Mouse (Mus musculus) lung, embryonic 15.5 days (tissue): ENCODE results near the gene Mrpl34. TPM values are rescaled to one million over a fixed set of nuclear protein-coding genes. Genes with fewer than 3 reads are reported as not detected.

Source experiments
- ATAC-seq: fragments of 200-750 bp; cut with Nextera tagmentation; 2 replicates; pipeline ENCODE4 v1.8.0; 2017; ENCODE audit warnings: moderate number of reproducible peaks, borderline replicate concordance; ENCODE audit not compliant: low FRiP score, low TSS enrichment; ENCODE audit errors: extremely low read depth
- H3K27ac ChIP-seq: fragments of 300-500 bp; sonication (generic); 2 replicates; pipeline ENCODE4 v1.5.1; 2015; ENCODE audit warnings: moderate library complexity, mild to moderate bottlenecking, inconsistent platforms
- H3K27me3 ChIP-seq: fragments of 300-500 bp; sonication (generic); 2 replicates; pipeline ENCODE4 v1.6.1; 2015; ENCODE audit warnings: inconsistent platforms
- H3K36me3 ChIP-seq: fragments of 300-500 bp; sonication (generic); 2 replicates; pipeline ENCODE4 v1.6.1; 2015; ENCODE audit warnings: inconsistent platforms
- H3K4me1 ChIP-seq: fragments of 300-500 bp; sonication (generic); 2 replicates; pipeline ENCODE4 v1.6.1; 2015; ENCODE audit warnings: inconsistent platforms
- H3K4me2 ChIP-seq: fragments of 300-500 bp; sonication (generic); 2 replicates; pipeline ENCODE4 v1.6.1; 2015; ENCODE audit warnings: inconsistent platforms, mild to moderate bottlenecking, moderate library complexity
- H3K4me3 ChIP-seq: fragments of 300-500 bp; sonication (generic); 2 replicates; pipeline ENCODE4 v1.5.1; 2015; ENCODE audit warnings: mild to moderate bottlenecking, inconsistent platforms
- H3K9ac ChIP-seq: fragments of 300-500 bp; sonication (generic); 2 replicates; pipeline ENCODE4 v1.6.1; 2015; ENCODE audit warnings: inconsistent platforms
- H3K9me3 ChIP-seq: fragments of 300-500 bp; sonication (generic); 2 replicates; pipeline ENCODE4 v1.6.1; 2016; ENCODE audit warnings: inconsistent platforms
- WGBS: fragments of 180-500 bp; shearing (Covaris S2); methylation state at CpG from one replicate; pipeline ENCODE4 v1.1.7; 2015; 5-methylcytosine and 5-hydroxymethylcytosine counted together
- polyA plus RNA-seq: library from polyadenylated mRNA; unstranded; fragments of >200 nt; fragmentation: Nextera tagmentation; extraction: Ambion mirVana; gene quantifications from 2 replicates; pipeline ENCODE4 v1.2.1, GENCODE M21; 2015

Gene Mrpl34
- polyA plus RNA-seq, 1 experiment from 2014 or later = 130 TPM

DNA sequence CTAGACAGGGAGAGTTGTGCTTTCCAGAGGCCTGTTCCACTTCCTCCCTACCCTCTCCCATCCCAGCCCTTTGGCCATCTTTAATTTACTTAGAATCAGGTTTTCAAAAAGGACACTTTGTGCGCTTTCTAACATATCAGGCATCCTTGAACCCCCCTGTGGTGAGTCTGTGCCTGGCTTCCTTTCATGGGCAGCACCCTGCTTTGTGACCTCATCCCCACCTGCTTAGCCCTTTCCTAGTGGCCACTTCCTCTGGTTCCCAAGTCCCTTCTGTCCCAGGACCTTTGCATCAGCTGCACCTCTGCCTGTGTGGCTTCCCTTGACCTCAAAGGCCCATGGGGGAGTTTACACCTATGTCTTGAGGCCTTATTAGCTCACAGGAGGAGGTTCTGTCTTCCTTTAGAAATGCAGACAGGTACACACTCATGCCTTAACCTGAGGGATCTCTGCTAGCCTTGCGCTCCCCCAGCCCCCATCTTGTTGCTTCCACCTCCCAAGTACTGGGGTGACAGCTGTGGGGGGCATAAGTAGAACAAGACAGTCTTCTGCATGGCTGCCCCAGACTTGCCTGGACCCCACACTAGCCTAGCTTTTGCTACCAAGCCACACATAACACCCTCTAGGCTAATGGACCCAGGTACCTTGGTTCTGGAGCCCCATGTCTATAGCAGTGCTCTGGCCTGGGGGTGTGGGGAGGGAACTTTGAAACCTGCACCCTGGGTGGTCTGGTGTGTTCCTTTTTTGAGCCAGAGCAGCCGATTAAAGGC is 5.6 kb downstream of the Mrpl34 start:
- Histone ChIP-seq H3K27ac (no peak overlapping the region), H3K36me3 (peaks cover 28% of the 10 kb centered on the region), H3K9ac (peak overlapping the region; percentile 77), H3K27me3 (no peaks in the 10 kb centered on the region), H3K4me3 (peak overlapping the region; percentile 93), H3K4me1 (peaks cover 30% of the 10 kb centered on the region), H3K9me3 (no peaks in the 10 kb centered on the region), H3K4me2 (peak overlapping the region; percentile 92)
- WGBS = 73% methylated on average over 3 of the region's 3 CpGs
- no peak for ATAC-seq

- Histone ChIP-seq H3K9ac (no peak overlapping the region), H3K4me3 (no peak overlapping the region)
Observed at GRCm38 (mm10) chr8:71470913-71471255, 6.1 kb downstream of the Mrpl34 start.

DNA sequence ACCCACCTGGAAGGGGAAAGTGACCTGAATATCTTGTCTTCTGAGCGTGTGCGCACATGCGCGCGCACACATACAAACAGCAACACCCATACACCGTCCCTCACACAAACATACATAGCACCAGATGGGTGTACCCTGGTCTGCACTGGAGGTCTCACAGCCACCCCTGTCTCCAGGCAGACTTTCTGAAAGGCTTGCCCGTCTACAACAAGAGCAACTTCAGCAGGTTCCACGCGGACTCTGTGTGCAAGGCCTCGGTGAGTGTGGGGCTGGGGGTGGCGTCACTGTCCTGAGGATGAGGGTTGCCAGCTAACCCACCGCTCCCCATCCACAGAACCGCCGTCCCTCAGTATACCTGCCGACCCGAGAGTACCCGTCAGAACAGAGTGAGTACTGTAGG is 7.1 kb downstream of the Mrpl34 start:
- no peak for ATAC-seq
- WGBS = 94% methylated on average over 17 of the region's 17 CpGs

More at GRCm38 (mm10) chr8:71470913-71471255, 6.1 kb downstream of the Mrpl34 start:
- 0 out of 2 replicates have a peak overlapping the region, but pooled peaks have one; percentile 92 for H3K4me2 ChIP-seq
- H3K27ac ChIP-seq = no peak overlapping the region
- H3K36me3 ChIP-seq = peaks cover 28% of the 10 kb centered on the region
- no peaks in the 10 kb centered on the region for H3K27me3 ChIP-seq
- no peak for ATAC-seq
- H3K9me3 ChIP-seq = no peaks in the 10 kb centered on the region
- peaks cover 30% of the 10 kb centered on the region for H3K4me1 ChIP-seq
- WGBS = 60% methylated on average over 5 of the region's 5 CpGs

GRCm38 (mm10) chr8:71472601-71473386 is 8.0 kb downstream of the Mrpl34 start:
- H3K4me1 ChIP-seq = peaks cover 40% of the 10 kb centered on the region
- peaks cover 28% of the 10 kb centered on the region for H3K36me3 ChIP-seq
- H3K27ac ChIP-seq = no peak overlapping the region
- H3K27me3 ChIP-seq = no peaks in the 10 kb centered on the region
- no peak overlapping the region for H3K9ac ChIP-seq
- H3K9me3 ChIP-seq = no peaks in the 10 kb centered on the region
- no peak overlapping the region for H3K4me3 ChIP-seq
- H3K4me2 ChIP-seq = no peak overlapping the region
- ATAC-seq = no peak
- 78% methylated on average over 8 of the region's 8 CpGs for WGBS

More for the DNA sequence above, 7.1 kb downstream of the Mrpl34 start:
- no peaks in the 10 kb centered on the region for H3K27me3 ChIP-seq
- H3K9ac ChIP-seq = no peak overlapping the region
- no peaks in the 10 kb centered on the region for H3K9me3 ChIP-seq
- H3K36me3 ChIP-seq = peaks cover 28% of the 10 kb centered on the region
- peaks cover 31% of the 10 kb centered on the region for H3K4me1 ChIP-seq
- H3K4me3 ChIP-seq = no peak overlapping the region
- no peak overlapping the region for H3K27ac ChIP-seq
- no peak overlapping the region for H3K4me2 ChIP-seq

DNA sequence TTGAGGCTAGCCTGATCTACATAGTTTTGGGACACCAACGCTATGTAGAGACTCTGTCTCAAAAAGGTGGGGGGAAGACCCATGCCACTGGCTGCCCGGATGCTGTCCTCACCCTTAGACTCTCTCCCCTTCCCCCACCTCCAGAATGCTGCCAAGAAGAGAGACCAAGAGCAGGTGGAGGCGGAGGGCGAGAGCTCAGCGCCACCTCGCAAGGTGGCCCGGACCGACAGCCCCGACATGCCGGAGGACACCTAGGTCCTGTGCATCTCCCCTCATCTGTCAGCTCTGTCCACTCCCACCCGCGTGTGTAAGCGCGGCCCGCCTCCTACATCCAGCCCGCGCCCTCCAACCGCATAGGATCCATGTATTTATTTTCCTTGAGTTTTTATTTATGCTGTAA is 9.6 kb downstream of the Mrpl34 start:
- H3K36me3 ChIP-seq = peaks cover 28% of the 10 kb centered on the region
- H3K4me2 ChIP-seq = no peak overlapping the region

DNA sequence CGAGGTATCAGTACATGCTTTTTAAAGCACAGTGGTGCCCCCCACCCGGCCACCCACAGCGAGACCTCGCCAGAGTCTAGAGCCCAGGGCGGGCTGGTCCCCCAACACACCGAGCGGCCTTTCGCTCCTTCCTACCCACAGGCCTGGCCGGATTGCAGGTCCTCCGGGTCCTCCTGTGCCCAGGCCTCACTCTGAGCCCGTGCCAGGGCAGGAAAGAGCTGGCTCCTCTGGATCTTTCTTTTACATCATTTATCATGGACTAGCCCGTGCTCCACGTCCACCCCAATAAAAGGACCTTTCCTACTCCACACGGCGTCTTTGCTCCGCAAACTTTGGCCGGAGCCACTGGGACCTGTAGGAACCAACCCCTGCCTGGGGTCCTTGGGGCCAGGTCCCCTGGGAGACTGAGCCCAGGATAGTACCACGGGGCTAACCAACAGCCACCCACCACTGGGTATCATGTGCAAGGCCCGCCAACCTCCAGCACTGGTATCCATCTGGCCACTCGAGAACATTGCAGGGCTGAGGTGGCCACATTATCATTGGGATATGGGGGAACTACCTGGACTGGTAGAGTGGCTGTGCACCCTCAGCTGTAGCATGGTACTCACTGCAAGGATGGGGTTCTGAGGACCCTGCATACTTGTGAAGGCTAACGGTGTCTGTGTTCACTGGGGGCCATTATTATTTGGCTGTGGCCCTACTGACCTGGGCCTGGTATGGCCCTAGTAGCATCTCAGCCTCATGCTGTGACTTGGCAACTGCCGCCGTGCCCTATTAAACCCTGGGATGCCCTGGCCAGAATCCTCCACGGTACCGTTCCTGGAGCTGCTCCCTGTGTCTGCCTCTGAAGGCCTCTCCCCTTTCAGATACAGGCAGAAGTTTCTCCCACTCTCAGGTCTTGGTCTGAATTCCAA is 10.3 kb downstream of the Mrpl34 start:
- Histone ChIP-seq H3K9ac (no peak overlapping the region), H3K27ac (peak overlapping the region; percentile 93; the same call in 1 of the 2 replicates)
- WGBS = 87% methylated on average over 25 of the region's 25 CpGs

More for the DNA sequence above, 9.6 kb downstream of the Mrpl34 start:
- Histone ChIP-seq H3K9me3 (no peaks in the 10 kb centered on the region), H3K4me1 (peaks cover 40% of the 10 kb centered on the region), H3K27me3 (no peaks in the 10 kb centered on the region), H3K9ac (no peak overlapping the region), H3K4me3 (no peak overlapping the region), H3K27ac (no peak overlapping the region)
- no peak for ATAC-seq
- 89% methylated on average over 18 of the region's 18 CpGs for WGBS

GRCm38 (mm10) chr8:71475702-71476075 is 10.9 kb downstream of the Mrpl34 start:
- H3K4me3 ChIP-seq = peak overlapping the region; percentile 68
- peak overlapping the region; percentile 62 for H3K9ac ChIP-seq
- 26% methylated on average over 4 of the region's 4 CpGs for WGBS
- no peaks in the 10 kb centered on the region for H3K27me3 ChIP-seq
- no peak for ATAC-seq
- H3K4me2 ChIP-seq = peak overlapping the region; percentile 91
- H3K36me3 ChIP-seq = peaks cover 36% of the 10 kb centered on the region
- H3K27ac ChIP-seq = peak overlapping the region; percentile 93
- peaks cover 27% of the 10 kb centered on the region for H3K4me1 ChIP-seq
- H3K9me3 ChIP-seq = no peaks in the 10 kb centered on the region

More for the DNA sequence above, 10.3 kb downstream of the Mrpl34 start:
- no peaks in the 10 kb centered on the region for H3K9me3 ChIP-seq
- no peak for ATAC-seq
- no peak overlapping the region for H3K4me3 ChIP-seq
- H3K36me3 ChIP-seq = peaks cover 32% of the 10 kb centered on the region
- H3K4me1 ChIP-seq = peaks cover 34% of the 10 kb centered on the region
- H3K27me3 ChIP-seq = no peaks in the 10 kb centered on the region
- peak overlapping the region; percentile 91 for H3K4me2 ChIP-seq

- ATAC-seq = peak; percentile 76
- no peaks in the 10 kb centered on the region for H3K9me3 ChIP-seq
- H3K27ac ChIP-seq = peak overlapping the region; percentile 93
- no peaks in the 10 kb centered on the region for H3K27me3 ChIP-seq
- H3K4me3 ChIP-seq = peak overlapping the region; percentile 68
- H3K4me2 ChIP-seq = peak overlapping the region; percentile 91
- H3K36me3 ChIP-seq = peaks cover 37% of the 10 kb centered on the region
- peaks cover 21% of the 10 kb centered on the region for H3K4me1 ChIP-seq
- peak overlapping the region; percentile 62 for H3K9ac ChIP-seq
- WGBS = under 1% methylated on average over 109 of the region's 121 CpGs
Observed at GRCm38 (mm10) chr8:71476099-71476940, 11.6 kb downstream of the Mrpl34 start.

- peak overlapping the region; percentile 68 for H3K4me3 ChIP-seq
- ATAC-seq = no peak
- 49% methylated on average over 14 of the region's 14 CpGs for WGBS
- H3K27ac ChIP-seq = no peak overlapping the region
- peak overlapping the region; percentile 91 for H3K4me2 ChIP-seq
- H3K4me1 ChIP-seq = peaks cover 21% of the 10 kb centered on the region
- H3K36me3 ChIP-seq = peaks cover 33% of the 10 kb centered on the region
- no peak overlapping the region for H3K9ac ChIP-seq
- H3K9me3 ChIP-seq = no peaks in the 10 kb centered on the region
- H3K27me3 ChIP-seq = no peaks in the 10 kb centered on the region
Observed at GRCm38 (mm10) chr8:71477196-71477845, 12.6 kb downstream of the Mrpl34 start.

GRCm38 (mm10) chr8:71478943-71479342 is 14.2 kb downstream of the Mrpl34 start:
- WGBS = 87% methylated on average over 11 of the region's 11 CpGs
- no peaks in the 10 kb centered on the region for H3K27me3 ChIP-seq
- H3K4me2 ChIP-seq = no peak overlapping the region
- no peak overlapping the region for H3K4me3 ChIP-seq
- no peak for ATAC-seq
- H3K4me1 ChIP-seq = peaks cover 21% of the 10 kb centered on the region
- H3K36me3 ChIP-seq = peaks cover 23% of the 10 kb centered on the region
- no peak overlapping the region for H3K9ac ChIP-seq
- no peak overlapping the region for H3K27ac ChIP-seq
- no peaks in the 10 kb centered on the region for H3K9me3 ChIP-seq
